Mouse (Mus musculus) cerebellum, adult (tissue): Measurements from ENCODE around the gene S1pr5.
"Not testable (repeated sequence)": the region's sequence is repeated elsewhere in the genome, so short reads cannot be mapped to it uniquely, and the experiment has no call there.

Experiments
- ATAC-seq: cut with Nextera tagmentation; 2 replicates; pipeline ENCODE4 v1.9.2; 2017; ENCODE audit warnings: mild to moderate bottlenecking, moderate library complexity, mixed read lengths; ENCODE audit not compliant: insufficient number of reproducible peaks, low FRiP score, low TSS enrichment

S1pr5 gene

DNA sequence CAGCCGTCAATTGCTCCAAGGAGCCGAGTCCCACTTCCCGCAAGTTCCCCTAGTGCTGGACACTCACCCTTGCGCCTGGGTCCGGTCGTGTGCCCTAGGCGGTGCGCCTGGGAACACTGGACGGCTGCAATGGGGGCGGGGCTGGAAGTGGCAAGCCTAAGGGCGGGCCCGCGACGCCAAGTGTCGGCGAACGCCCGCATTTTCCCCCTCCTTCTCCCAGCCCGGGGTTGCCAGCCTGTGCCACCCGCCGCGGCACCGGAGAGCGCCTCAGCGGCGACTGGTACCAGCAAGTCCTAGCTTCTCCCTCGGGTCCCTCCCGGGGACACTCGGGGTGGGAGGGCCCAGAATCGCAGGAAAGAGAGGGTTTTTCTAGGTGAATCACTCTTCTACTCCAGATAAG is at the start of gene S1pr5:
S1pr5 (minus strand) TSS at position 118 of the 400 bp plus-strand sequence.
- no peak for ATAC-seq

DNA sequence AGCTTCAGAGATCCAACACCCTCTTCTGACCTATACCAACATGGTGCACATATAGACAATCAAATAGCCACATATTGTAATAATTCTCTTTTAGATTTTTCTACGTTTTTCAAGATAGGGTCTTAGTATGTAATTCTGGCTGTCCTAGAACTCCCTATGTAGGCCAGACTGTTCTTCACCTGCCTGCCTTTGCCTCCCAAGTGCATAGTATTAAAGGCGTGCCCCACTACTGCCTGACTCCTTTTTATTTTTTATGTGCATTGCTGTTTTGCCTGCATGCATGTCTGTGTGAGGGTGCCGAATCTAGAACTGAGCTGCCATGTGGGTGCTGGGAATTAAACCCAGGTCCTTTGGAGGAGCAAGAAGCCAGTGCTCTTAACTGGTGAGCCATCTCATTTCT is 44.0 kb upstream of the S1pr5 start:
- no peak for ATAC-seq

DNA sequence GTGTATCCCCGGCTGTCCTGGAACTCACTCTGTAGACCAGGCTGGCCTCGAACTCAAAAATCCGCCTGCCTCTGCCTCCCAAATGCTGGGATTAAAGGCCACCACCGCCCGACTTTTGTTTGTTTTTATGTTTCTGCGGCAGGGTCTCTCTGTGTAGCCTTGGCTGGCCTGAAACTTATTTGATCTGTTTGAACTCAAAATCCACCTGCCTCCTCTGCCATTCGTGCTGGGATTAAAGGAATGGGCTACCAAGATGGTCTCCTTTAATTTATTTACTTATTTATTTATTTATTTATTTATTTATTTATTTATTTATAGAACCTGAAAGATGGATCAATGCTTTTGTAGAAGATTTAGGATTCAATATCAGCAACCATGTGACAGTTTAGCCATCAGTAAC is 43.6 kb upstream of the S1pr5 start:
- not testable (repeated sequence) for ATAC-seq

DNA sequence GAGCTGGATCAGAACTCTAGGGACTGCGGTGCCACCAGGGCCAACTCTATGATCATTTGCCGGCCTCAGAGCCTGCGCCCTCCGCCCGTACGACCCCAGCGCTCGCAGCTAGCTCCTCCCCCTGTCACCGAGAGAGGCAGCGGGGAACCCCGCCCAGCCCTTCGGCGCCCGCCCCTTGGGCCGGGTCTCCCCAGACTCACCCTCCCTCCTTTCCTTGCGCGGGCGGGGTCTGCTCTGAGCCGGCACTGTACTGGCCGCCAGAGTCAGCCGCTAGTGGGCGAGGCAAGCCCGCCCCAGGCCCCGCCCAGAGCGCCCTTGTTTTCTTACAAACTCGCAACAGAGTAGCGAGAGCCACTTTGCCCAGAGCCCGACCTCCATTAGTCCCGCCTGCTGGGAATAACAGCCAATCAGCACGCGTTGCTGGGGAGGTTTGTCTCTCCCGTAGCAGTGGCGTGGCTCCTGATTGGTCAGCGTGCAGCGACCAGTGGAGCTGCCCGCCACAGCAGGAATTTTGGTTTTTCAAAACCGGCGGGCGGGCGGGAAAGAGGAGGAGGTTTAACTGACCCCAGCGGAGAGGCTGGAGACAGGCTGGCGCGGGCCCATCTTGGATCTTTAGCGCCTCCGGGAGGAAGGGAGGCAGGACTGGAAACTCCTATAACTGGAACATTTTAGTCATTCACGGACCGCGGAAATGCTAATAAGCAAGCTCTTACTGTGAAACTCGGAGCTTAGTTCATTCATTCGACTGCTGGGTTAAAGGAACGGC is 43.0 kb upstream of the S1pr5 start, which contains the start of gene Cdkn2d:
Cdkn2d (minus strand) TSS at position 386 of the 766 bp plus-strand sequence.
- peak; percentile 94 for ATAC-seq

DNA sequence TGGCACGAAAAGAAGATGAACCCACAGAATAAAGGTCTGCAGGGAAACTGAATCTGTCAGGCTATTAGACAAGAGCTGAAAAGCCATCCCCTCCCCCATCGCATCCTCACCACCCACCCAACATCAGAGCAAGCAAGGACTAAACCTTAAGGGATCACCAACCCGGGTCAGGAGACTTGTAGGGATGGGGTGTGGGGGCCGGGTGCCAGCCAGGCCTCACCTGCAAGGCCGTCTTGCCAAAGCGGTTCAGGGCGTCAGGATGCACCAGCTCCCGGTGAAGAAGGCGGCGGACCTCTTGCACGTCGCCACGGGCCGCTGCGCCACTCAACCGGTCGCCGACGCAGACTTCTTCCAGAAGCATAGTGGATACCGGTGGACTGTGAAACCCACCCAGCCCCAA is 42.3 kb upstream of the S1pr5 start:
- ATAC-seq, result peak; percentile 2; the same call in 1 of the 2 replicates

DNA sequence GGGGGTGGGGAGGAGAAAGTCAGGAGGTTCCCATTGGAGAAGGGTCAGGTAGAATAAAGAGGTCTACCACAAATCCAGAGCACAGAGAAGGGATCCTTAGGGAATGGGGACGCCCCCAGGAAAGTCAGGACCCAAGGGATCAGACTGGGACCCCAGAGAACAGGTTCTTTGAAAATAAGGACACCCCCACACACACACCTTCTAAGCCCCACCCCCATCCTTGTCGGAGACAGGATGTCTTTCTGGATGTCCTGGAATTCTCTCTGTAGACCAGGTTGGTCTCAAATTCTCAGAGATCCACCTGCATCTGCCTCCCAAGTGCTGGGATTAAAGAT is 41.1 kb upstream of the S1pr5 start:
- no peak for ATAC-seq

DNA sequence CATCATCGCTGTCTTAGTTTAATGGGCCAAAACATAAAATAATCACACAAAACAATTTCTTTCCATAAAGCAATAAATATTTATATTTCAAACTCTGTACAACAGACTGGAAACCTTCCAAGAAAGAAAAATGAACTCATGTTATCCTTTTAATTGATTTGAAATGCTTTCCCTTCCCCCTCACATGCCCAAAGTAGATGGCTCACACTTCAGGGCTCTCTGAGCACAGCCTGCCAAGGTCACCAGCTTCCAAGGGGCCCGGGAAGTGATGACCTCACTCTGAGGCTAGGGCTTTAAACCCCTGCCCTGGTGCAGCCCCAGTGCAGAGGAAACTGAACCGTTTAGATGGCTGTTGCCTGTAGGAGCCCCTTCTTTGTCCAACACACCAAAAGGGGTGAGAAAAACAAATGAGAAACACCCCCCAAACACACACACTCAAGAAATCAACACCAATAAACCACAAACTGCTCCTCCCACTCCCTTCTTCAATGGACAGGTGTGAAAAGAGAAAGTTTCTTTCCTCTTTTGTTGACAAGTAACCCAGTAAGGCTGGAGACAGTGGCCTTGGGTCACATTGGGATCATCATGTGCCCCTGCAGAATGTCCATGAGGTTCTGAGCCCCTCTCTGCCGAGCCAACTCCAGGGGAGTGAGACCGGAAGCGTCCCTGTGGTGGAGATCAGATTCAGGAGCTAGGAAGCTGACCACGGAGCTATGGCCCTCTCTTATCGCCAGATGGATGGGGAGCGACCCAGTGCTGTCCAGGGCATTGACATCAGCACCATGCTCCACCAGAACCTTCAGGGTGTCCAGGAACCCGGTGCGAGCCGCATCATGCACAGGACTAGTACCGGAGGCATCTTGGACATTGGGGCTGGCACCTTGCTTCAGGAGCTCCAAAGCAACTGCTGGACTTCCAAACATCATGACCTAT is 40.4 kb upstream of the S1pr5 start:
- no peak for ATAC-seq

DNA sequence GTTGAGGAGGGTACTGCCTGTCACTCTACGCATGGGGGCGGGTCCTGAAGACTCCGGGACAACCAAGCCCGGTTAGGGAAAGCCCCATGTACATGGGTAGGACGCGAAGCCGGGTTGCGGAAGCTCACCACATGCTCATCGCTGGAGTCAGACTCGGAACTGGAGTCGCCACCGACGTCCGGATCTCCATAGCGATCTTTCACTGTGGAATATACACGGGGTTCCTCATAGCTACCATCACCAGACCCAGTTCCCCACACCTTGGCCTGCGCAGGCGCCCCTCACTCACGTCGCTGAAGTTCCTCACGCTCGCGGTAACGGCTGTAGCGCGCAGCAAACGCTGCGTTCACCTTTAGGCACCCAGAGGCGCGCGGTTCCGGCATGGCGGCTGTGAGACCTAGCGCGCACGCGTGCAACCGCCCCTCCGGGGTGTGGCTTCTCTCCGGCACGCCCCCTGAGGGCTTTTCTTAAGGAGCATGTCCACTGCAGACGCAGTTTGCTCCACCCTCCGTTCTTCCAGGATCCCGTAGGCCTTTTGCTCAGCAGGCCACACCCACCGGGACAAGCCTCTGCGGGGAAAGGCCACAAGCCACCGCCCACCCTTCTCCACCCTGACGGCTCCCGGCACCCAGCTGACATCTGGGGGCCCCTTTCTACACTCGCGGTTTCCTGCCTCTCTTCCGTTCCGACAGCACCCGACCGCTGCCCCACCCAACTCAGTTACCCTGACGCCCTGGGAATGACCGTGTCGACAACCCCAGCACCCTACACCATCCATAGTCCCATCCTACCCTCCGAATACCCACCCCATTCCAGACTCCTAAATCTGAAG is 39.5 kb upstream of the S1pr5 start, which contains the start of gene Kri1:
Kri1 (minus strand) TSS at position 399 of the 832 bp plus-strand sequence.
- peak; percentile 78 for ATAC-seq

DNA sequence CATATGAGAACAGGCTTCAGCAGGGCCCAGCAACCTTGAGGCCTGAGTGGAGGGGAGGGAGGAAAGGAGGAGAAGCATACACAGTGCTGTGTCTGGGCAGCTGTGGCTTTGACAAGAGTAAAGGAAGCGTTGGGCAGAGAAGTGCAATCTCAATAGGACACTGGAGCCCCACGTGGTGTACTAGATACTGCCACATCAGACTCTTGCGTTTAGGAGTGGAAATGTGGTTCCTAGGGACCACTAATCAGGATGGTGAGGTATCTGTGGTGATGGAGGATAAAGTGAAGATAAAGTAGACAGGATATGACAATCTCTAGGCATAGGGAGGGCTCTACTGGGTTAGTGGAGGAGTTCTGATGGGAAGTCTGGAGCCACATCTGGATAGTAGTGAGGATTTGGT is 38.5 kb upstream of the S1pr5 start:
- ATAC-seq, result no peak

DNA sequence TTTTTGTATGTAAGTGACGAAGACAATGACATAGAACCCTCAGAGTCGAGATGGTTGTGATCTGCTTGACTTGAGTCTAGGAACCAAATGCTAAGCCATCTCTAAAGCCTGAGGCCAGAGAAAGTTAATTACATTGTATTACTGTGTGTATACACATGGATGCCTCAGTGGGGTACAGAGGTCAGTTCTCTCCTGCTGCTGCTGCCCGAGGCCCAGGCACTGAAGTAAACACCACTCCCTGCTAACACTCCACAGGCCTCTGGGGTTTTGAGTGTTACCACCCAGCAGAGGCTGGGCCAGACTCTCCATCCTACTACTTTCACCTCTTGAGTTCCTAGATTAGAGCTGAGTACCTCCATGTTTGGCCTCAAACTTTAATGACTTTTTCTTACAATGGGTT is 35.8 kb upstream of the S1pr5 start:
- ATAC-seq, result no peak

DNA sequence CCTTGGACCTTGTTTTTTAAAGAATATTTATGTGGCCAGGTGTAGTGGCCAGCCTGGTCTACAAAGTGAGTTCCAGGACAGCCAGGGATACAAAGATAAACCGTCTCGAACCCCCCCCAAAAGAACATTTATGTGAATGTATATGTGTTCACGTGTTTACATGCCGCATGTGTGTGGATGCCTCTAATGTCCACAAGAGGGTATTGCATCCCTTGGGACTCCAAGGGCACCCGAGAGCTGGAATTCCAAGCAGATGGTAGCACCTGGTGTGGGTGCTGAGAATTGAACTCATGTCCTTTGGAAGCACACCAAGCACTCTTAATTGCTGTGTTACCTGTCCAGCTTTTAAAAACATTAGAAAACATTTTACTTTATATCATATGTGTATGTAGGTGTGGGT is 35.3 kb upstream of the S1pr5 start:
- no peak for ATAC-seq

DNA sequence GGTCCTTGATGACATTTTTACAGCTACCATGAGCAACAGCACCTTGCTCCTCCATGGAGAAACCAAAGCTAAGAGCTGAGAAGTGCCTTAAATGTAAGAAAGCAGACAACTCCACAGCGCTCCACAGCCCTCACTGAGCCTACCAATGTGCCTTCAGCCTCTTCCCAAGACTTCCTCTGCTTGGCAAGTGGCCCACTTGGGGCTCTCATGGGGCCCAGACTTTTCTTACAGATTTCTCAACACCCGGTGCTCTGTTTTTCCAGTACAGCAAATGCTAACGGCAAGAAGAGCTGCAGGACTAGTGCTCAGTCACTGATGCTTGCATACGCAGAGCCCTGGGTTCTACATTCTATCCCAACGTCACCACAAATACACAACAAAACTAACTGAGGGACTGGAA is 29.5 kb upstream of the S1pr5 start:
- no peak for ATAC-seq

DNA sequence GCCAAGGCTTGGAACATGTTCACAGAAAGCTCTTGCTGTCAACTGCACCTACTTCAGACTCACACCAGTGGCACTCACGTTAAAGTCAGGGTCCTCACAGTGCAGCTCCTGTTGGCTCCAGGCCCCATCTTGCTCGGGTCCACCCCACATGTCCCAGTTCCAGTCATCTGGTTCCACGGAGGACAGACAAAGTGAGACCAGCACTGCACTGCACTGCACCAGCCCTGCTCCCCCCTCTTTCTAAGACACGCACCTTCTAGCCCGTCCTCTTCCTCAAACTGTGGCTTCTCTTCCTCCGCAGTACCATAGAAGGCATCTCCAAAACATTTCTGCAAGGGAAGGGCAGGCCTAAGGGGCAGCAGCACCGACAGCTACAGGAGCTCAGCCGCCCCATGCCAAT is 28.1 kb upstream of the S1pr5 start:
- no peak for ATAC-seq

DNA sequence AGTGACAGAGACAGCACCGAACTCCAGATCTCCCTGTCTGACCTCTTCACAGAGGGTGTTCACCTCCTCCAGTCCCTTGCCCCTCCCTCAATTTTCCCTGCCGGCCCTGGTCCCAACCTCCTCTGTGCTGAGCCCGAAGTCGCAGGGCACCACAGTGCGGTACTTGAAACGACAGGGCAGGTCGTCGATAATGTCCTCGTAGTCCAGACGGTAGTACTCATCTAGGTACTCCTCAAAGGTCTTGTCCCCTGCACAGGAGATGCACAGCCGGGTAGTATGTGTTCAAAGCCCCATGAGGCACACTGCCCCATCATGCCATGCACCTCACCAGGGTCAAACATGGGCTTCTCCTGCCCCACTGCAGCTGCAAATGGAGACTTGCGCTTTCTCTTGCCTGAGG is 27.5 kb upstream of the S1pr5 start:
- ATAC-seq, result no peak

DNA sequence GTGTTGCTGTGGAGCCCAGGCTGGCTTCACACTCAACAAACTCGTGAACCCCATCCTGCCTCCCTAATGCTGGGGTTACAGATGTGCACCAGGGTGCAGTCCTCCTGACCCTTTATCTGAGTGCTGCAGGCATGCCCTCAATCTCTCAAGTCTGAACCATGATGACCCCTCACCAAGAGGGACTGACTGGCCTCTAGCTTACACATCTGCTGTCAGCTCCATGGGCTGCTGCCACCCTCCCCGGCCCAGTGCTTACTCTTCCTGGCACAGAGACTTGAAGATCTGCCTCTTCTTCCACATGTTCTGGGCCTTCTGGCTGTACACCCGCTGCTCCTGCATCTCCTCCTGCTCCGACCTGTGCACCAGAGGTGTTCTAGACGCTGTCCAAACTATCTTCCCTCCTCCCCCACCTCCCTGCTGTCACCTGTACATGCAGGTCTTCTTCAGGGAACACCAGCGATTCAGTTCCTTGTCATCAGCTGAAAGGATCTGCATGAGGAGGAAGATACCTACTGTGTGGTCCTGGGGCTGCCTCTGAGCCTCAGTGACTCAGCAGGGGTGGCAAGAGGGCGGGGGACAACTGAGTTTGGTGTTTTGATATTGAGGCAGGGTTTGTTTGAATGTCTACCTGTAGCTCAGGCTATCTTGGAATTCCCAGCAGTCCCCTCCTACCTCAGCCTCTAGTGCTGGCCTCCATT is 26.9 kb upstream of the S1pr5 start:
- no peak for ATAC-seq

DNA sequence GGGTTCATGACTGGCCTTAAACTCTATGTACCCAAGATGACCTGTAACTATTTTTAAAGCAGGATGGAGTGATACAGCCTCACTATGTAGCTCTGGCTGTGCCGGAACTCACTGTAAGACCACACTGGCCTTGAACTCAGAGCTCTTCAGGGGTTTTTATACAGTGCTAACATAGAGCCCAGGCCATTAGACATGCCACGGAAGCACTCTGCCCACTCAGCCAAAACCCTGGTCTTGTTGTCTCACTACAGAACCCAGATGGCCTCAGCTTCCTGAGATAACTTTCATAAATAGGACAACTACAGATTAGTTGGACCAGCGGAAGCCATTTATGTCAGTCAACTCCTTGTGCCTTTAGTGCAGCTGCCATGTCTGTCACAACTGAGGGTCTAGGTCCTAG is 26.1 kb upstream of the S1pr5 start:
- ATAC-seq, result no peak

DNA sequence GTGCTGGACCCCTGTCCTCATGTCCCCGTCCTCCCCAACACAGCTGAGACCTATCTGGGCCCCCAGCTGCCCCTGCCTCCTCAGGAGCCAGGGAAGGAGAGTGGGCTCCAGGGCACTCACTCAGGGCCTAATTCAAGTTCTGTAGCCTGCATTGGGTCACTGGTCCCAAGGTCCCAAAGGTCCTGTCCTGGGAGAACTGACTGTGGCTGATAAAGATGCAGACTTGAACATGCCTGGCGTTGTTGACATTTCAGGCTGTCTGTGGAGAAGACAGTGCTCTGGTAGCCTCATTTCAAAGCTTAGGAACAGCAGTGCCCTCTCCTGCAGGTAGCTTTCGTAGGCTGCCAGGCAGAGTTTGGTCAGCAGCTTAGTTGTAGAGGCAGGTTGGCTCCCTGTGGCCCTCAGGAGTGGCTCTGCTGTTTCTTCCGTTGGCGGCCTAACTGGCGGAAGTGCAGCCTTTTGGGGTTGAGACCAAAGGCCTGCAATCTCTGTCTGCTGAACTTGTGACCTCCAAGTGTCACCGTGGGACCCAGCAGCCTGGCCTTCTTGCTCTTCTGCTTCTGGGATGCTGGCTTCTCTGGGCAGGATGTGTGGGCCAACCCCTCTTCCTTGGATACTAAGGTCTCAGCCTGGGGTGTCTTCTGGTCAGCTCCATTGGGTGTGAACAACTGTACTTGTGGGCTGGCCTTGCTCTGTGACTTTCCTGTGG is 25.4 kb upstream of the S1pr5 start:
- no peak for ATAC-seq

DNA sequence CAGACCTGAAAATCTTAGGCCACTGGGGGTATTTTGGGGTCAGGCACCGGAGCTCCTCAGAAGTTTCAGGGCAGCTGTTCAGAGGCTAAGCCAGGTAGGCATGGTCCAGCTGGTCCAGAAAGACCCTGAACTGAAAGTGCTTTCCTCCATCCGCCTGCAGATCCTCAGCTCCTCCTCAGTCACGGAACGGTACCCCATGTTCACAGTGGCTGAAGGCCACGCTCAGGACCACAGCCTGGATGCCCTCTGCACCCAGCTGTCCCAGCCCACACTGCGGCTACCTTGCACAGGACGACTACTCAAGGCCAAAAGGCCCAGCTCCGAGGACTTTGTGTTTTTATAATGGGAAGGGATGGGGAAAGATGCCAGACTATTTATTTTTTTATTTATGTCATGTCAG is 24.9 kb upstream of the S1pr5 start:
- no peak for ATAC-seq

DNA sequence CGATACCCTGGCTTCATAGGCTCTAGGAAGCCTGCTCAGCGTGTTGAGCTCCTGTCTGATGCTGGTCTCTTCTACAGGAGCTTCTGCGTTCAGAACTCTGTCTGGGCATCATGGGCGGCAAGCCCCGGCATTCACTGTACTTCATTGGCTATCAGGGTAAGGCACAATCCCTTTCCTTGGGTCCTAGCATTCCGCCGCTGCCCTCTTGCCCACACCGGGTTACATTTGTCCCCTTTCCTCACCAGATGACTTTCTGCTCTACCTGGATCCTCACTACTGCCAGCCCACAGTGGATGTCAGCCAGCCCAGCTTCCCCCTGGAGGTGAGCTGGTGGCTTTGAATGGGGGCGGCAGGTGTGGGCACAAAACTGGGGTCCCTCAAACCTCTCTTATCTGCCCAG is 24.1 kb upstream of the S1pr5 start:
- ATAC-seq, result no peak
